Mouse (Mus musculus) embryonic facial prominence, embryonic 10.5 days (tissue): ENCODE data around the gene Ddx58. TPM values are rescaled to one million over a fixed set of nuclear protein-coding genes. Genes with fewer than 3 reads are reported as not detected.
A peak's percentile ranks its signal among the peaks of the same experiment; 100 is the strongest.

Experiments used
- DNase-seq: peaks from one replicate; pipeline ENCODE4 v3.0.0-alpha.2; 2017; ENCODE audit warnings: low spot score
- H3K27ac ChIP-seq: fragments of 300-500 bp; sonication (generic); replicated peaks from 2 replicates; pipeline ENCODE4 v1.5.1; 2016; ENCODE audit warnings: mild to moderate bottlenecking
- H3K27me3 ChIP-seq: fragments of 300-500 bp; sonication (generic); replicated peaks from 2 replicates; pipeline ENCODE4 v1.6.1; 2016; ENCODE audit warnings: low read depth, mild to moderate bottlenecking; ENCODE audit not compliant: poor library complexity, severe bottlenecking
- H3K36me3 ChIP-seq: fragments of 300-500 bp; sonication (generic); replicated peaks from 2 replicates; pipeline ENCODE4 v1.6.1; 2016; ENCODE audit warnings: mild to moderate bottlenecking, moderate library complexity
- H3K4me1 ChIP-seq: fragments of 300-500 bp; sonication (generic); 2 replicates; pipeline ENCODE4 v1.6.1; 2016
- H3K4me3 ChIP-seq: fragments of 300-500 bp; sonication (generic); 2 replicates; pipeline ENCODE4 v1.5.1; 2016; ENCODE audit warnings: mild to moderate bottlenecking, moderate library complexity
- H3K9me3 ChIP-seq: fragments of 300-500 bp; sonication (generic); 2 replicates; pipeline ENCODE4 v1.6.1; 2016; ENCODE audit warnings: mild to moderate bottlenecking
- WGBS: fragments of 180-500 bp; shearing (Covaris S2); methylation state at CpG from one replicate; pipeline ENCODE4 v1.1.7; 2016; 5-methylcytosine and 5-hydroxymethylcytosine counted together
- polyA plus RNA-seq: library from polyadenylated mRNA; unstranded; fragments of >200 nt; fragmentation: Nextera tagmentation; extraction: Ambion mirVana; gene quantifications from 2 replicates; pipeline ENCODE4 v1.2.1, GENCODE M21; 2016

Ddx58 gene
- polyA plus RNA-seq, 1 experiment from 2014 or later, result 6.2 TPM

DNA sequence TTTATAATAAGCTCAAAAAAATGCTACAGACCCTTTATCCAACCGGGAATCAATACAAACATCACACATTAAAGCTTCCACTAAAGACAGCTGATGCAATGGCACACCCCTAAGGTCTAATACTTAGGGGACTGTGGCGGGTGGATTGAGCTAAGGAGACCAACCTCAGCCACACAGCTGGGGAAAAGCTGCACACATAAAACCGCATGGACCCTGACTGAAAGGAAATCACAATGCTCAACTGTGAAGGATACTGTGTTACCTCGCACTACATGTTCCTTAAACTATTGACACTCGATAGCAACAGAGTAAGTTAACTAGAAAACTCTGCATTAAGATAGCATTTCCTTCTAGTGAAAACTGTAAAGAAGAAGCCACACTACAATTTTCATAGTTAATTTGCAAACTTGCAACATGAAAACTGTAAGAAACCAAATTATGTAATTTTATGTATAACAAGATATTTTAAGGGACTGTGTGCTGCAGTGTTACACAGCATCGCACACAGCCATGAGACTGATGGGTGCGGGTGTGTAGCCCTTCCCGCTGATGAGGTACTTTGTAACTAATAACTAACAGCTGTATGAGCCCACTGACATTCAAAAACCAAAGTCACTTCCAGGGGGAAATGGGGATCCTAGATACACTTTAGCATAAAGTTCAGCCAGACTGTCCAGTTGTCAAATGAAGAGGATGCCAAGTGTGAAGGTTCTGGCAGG lies 14.9 kb upstream of the Ddx58 start:
- Histone ChIP-seq H3K36me3 (peaks cover 29% of the 10 kb centered on the region), H3K4me3 (no peak overlapping the region), H3K27me3 (no peaks in the 10 kb centered on the region), H3K4me1 (no peaks in the 10 kb centered on the region), H3K27ac (no peak overlapping the region), H3K9me3 (no peaks in the 10 kb centered on the region)
- WGBS, result 83% methylated on average over 8 of the region's 8 CpGs
- no peak for DNase-seq

DNA sequence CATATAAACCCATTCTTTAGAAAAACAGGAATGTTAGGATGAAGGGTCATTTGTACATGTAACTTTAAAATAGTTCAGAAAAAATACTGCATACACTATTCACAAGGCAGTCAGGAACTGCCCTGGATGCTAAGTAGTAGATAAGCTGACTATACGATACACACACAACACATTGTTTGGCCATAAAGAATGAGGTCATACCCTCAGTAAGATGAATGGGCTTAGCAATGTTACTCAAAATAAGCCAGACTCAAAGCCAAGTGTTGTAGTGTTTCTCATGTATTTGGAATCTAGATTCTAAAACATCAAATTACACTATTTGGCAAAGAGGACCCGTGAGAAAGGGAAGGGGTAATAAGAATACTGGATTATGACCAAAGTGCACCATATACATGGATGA lies 14.1 kb upstream of the Ddx58 start:
- H3K36me3 ChIP-seq, result peaks cover 21% of the 10 kb centered on the region
- no peak overlapping the region for H3K4me3 ChIP-seq
- 97% methylated on average over 2 of the region's 2 CpGs for WGBS
- H3K4me1 ChIP-seq, result no peaks in the 10 kb centered on the region
- no peak for DNase-seq
- no peak overlapping the region for H3K27ac ChIP-seq
- H3K9me3 ChIP-seq, result no peaks in the 10 kb centered on the region
- no peaks in the 10 kb centered on the region for H3K27me3 ChIP-seq

DNA sequence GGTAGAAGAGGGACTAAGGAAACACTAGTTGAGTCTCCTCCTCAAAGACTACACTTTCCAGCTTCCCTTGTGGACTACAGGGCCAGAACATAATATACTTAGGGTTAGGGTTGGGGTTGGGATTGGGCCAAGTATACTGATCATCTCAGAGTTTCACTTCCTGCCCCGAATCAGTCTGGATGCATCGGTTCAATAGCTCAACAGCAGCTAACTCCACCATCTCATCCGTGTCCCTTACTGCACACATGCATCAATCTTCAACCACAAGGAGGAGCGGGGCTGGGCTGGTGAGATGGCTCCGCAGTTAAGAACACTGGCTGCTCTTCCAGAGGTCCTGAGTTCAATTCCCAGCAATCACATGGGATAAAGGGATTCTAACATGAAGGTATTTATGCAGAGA lies 11.4 kb upstream of the Ddx58 start:
- no peaks in the 10 kb centered on the region for H3K9me3 ChIP-seq
- no peak overlapping the region for H3K27ac ChIP-seq
- H3K36me3 ChIP-seq, result no peaks in the 10 kb centered on the region
- no peaks in the 10 kb centered on the region for H3K4me1 ChIP-seq
- DNase-seq, result no peak
- 89% methylated on average over 5 of the region's 5 CpGs for WGBS
- H3K27me3 ChIP-seq, result no peaks in the 10 kb centered on the region
- no peak overlapping the region for H3K4me3 ChIP-seq

DNA sequence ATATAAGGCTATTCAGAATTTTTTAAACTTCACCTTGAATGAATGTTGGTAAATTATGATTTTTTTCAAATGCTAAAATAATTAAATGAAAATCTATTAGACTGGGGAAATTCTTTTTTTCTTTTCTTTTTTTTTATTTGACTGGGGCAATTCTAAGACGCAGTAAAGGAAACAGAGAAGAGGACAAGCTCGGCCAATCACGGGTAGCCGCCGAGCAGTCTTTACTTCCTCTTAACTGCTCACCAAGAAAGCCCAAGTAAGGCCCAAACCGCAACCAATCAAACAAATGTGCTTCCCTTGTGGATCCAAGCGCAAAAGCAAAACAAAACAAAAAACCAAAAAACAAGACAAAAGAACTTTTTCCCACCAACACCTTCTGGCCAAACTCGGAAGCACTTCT lies 4.4 kb upstream of the Ddx58 start:
- H3K4me1 ChIP-seq, result peaks cover 11% of the 10 kb centered on the region
- H3K27ac ChIP-seq, result no peak overlapping the region
- no peaks in the 10 kb centered on the region for H3K9me3 ChIP-seq
- no peak for DNase-seq
- no peaks in the 10 kb centered on the region for H3K36me3 ChIP-seq
- no peaks in the 10 kb centered on the region for H3K27me3 ChIP-seq
- H3K4me3 ChIP-seq, result no peak overlapping the region
- 86% methylated on average over 8 of the region's 8 CpGs for WGBS

DNA sequence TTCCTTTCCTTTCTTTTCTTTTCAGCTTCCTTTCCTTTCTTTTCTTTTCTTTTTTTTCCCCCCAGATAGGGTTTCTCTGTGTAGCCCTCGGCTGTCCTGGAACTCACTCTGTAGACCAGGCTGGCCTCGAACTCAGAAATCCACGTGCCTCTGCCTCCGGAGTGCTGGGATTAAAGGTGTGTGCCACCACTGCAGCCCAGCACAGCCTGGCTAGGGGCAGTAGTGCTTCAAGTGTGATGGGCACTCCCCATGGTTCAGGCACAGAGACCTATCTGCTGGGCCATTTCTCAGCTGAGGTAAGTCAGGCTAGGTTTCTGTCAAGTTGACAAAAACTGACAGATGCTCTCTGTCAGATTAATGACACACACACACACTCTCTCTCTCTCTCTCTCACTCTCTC lies 3.4 kb upstream of the Ddx58 start:
- DNase-seq, result no peak

DNA sequence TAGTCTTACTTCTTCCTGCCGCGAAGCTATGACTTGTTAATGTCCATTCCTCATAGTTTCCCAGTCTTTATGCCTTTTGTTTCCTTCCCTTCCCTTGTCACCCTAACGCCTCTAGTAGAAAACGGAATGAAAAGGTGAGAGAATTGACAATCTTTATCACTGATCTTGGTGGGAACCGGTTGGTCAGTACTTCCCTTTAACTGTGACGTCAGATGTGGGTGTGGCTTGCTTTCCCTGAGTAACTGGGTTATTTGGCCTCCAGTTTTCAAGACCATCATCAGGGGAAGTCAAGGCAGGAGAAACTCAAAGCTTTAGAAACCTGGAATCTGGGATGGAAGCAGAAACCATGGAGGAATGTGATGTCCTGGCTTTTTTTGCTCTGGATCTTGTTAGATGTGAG lies 2.3 kb upstream of the Ddx58 start:
- no peak for DNase-seq
- WGBS, result 61% methylated on average over 6 of the region's 6 CpGs
- Histone ChIP-seq H3K4me1 (peaks cover 20% of the 10 kb centered on the region), H3K36me3 (no peaks in the 10 kb centered on the region), H3K4me3 (no peak overlapping the region), H3K27me3 (no peaks in the 10 kb centered on the region), H3K27ac (no peak overlapping the region), H3K9me3 (no peaks in the 10 kb centered on the region)

More for the DNA sequence above, 3.4 kb upstream of the Ddx58 start:
- H3K27me3 ChIP-seq, result no peaks in the 10 kb centered on the region
- H3K4me1 ChIP-seq, result peaks cover 20% of the 10 kb centered on the region
- WGBS, result 80% methylated on average over 4 of the region's 4 CpGs
- no peak overlapping the region for H3K27ac ChIP-seq
- no peaks in the 10 kb centered on the region for H3K36me3 ChIP-seq
- H3K9me3 ChIP-seq, result no peaks in the 10 kb centered on the region
- H3K4me3 ChIP-seq, result no peak overlapping the region

DNA sequence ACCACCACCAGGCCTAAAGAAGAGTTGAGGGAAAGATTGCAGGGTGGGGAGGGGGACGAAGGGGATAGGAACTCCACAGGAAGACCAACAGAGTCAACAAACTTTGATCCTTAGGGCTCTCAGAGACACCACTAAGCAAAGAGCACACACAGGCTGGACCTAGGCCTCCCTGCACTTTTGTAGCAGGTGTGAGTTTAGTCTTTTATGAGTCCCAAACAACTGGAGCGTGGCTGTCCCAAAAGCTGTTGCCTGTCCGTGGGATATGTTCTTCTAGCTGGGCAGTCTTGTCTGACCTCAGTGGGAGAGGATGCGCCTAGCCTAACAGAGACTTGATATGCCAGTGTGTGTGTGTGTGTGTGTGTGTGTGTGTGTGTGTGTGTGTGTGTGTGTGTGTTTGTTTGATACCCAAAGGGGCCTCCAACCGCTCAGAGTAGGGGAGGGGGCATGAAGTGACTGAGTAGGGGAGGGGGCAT lies 680 bp upstream of the Ddx58 start:
- H3K9me3 ChIP-seq, result no peaks in the 10 kb centered on the region
- H3K36me3 ChIP-seq, result no peaks in the 10 kb centered on the region
- H3K27me3 ChIP-seq, result no peaks in the 10 kb centered on the region
- 40% methylated on average over 5 of the region's 5 CpGs for WGBS
- H3K4me3 ChIP-seq, result peak overlapping the region; percentile 67
- DNase-seq, result no peak
- H3K27ac ChIP-seq, result peak overlapping the region; percentile 69
- H3K4me1 ChIP-seq, result peaks cover 20% of the 10 kb centered on the region

DNA sequence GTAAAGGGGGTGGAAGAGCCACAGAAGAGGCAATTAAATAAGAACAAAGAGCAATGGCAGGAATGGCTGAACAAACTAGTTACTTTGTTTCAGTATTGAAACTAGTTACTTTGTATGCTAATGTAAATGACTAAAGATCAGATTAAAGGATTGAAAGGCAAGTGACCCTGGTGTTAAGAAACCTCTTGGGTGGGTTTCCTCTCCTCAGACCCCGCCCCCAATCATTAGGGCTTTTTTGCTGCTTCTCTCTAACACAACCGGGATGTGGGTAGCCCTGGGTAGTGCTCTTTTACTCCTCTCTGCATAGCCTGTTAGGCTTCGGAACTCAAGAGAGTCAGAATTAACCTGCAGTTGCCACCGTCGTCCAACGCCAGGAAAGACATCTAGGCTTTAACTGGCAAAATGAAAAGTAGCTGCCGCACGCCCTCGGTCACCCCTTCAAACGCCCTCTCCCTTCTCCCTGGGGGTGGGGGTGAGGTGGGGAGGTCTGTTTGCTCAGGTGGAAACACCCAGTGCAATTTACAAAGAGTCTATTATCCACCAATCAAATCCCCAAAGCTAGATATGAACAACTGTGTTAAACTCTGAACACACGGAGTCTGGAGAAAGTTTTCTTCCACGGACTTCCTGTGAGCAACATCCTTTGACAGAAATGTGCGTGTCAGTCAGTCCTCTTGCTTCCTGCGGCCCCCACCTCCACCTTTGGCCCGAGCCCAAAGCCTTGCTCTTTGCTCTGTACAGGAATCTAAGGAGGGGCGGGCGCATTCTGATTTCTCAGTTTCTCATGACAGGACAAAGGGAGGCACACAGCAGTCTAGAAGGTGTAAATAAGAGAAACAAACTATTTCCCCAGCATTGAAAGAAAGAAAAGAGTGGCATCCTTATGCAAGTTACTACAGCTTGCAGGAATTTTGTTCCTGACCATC lies 882 bp downstream of the Ddx58 start:
- Histone ChIP-seq H3K36me3 (no peaks in the 10 kb centered on the region), H3K9me3 (no peaks in the 10 kb centered on the region), H3K27ac (peak overlapping the region; percentile 69), H3K4me3 (peak overlapping the region; percentile 67), H3K4me1 (peaks cover 20% of the 10 kb centered on the region), H3K27me3 (no peaks in the 10 kb centered on the region)
- 2% methylated on average over 17 of the region's 17 CpGs for WGBS
- DNase-seq, result peak; percentile 43

DNA sequence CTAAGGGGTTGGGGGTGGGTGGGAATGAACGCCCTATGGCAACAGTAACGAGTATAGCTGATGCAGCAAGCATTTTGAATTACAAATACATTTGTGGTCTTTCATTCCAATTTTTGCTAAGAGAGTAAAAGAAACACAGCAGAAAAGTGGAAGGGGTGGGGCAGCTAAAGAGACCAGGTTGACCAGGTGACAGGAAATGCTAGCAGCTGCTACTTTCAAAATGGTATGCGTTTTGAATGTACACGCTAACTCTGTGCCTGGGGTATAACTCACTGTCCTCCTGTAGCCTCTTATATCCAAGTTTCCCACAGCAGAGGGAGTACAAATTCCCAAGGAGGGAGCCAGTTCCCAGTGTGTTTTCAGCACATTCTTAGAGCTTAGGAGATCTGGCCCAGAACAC lies 2.8 kb downstream of the Ddx58 start:
- Histone ChIP-seq H3K36me3 (no peaks in the 10 kb centered on the region), H3K27me3 (no peaks in the 10 kb centered on the region), H3K4me1 (peaks cover 20% of the 10 kb centered on the region), H3K27ac (no peak overlapping the region), H3K9me3 (no peaks in the 10 kb centered on the region), H3K4me3 (no peak overlapping the region)
- no peak for DNase-seq
- WGBS, result 86% methylated on average over 4 of the region's 4 CpGs

DNA sequence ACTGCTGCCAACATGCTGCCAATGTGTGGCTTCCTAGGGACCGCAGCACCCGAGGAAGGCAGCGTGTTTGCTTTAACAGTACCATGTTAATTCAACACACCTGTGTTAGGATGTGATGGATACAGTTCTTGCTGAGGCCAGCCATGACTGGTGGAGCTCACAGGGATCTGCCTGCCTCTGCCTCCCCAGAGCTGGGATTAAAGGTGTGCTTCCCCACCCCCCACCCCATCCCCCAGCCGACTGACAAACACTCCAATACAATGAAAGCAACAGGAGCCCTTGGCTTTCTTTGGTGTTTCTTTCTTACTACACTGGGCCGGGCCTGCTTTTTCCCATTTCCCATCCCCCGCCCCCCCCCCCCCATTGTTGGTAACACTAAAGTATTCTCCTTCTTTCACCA lies 5.4 kb downstream of the Ddx58 start:
- no peak overlapping the region for H3K27ac ChIP-seq
- H3K4me1 ChIP-seq, result peaks cover 11% of the 10 kb centered on the region
- H3K4me3 ChIP-seq, result no peak overlapping the region
- DNase-seq, result no peak
- H3K9me3 ChIP-seq, result no peaks in the 10 kb centered on the region
- H3K36me3 ChIP-seq, result no peaks in the 10 kb centered on the region
- no peaks in the 10 kb centered on the region for H3K27me3 ChIP-seq
- WGBS, result 88% methylated on average over 6 of the region's 6 CpGs

DNA sequence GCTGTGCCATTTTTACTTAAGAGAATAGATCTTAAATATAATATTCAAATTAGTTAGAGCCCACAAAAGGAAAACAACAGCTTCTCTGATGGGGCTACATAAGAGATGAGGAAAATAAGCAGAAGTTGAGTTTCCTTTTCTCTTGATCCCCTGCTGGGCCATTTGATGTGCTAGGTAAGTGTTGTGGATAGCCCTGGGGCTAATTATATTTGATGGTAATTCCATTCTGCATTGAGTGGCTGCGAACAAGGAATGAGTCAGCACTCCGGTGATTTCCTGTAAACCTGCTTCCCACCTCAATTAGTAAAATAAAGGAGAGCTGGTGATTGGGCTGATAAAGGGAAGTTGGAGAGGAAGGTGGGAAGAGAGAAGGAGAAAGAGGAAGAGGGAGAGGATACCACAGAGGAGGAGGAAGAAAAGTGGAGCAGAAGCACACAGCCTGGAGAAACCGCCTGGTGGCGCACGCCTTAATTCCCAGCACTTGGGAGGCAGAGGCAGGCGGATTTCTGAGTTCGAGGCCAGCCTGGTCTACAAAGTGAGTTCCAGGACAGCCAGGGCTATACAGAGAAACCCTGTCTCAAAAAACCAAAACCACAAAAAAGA lies 6.5 kb downstream of the Ddx58 start:
- Histone ChIP-seq H3K4me3 (no peak overlapping the region), H3K9me3 (no peaks in the 10 kb centered on the region), H3K36me3 (no peaks in the 10 kb centered on the region), H3K27ac (no peak overlapping the region), H3K27me3 (no peaks in the 10 kb centered on the region), H3K4me1 (no peaks in the 10 kb centered on the region)
- WGBS, result 92% methylated on average over 7 of the region's 7 CpGs
- no peak for DNase-seq

DNA sequence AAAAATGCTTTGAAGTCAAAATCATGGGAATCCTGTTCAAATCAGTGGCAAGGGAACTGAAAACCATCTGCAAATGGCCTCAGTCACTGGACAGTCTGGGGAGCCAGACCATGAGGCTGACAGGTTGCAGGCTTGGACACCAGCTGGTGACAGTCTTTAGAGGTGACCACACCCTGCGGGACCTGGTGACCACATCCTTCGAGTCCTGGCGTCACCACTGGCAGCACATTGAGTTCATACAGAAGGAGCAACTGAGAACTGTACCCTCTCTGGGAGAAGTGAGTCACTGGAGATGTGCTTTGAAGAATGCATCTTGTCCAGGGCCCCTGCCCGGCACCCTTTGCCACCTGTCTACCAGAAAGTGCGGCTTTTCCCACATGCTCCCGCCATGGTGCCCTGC lies 9.9 kb downstream of the Ddx58 start:
- Histone ChIP-seq H3K27me3 (no peaks in the 10 kb centered on the region), H3K4me3 (no peak overlapping the region), H3K36me3 (no peaks in the 10 kb centered on the region), H3K27ac (no peak overlapping the region), H3K4me1 (no peaks in the 10 kb centered on the region), H3K9me3 (no peaks in the 10 kb centered on the region)
- no peak for DNase-seq
- 95% methylated on average over 6 of the region's 6 CpGs for WGBS
